Mouse (Mus musculus): ENCODE measurements at regions not wholly inside any gene's neighbourhood (a gene's known extent, or its start where the extent isn't known, plus 50 kb on each side); places are given as distances from the start of the nearest gene placed in this dataset.

DNA sequence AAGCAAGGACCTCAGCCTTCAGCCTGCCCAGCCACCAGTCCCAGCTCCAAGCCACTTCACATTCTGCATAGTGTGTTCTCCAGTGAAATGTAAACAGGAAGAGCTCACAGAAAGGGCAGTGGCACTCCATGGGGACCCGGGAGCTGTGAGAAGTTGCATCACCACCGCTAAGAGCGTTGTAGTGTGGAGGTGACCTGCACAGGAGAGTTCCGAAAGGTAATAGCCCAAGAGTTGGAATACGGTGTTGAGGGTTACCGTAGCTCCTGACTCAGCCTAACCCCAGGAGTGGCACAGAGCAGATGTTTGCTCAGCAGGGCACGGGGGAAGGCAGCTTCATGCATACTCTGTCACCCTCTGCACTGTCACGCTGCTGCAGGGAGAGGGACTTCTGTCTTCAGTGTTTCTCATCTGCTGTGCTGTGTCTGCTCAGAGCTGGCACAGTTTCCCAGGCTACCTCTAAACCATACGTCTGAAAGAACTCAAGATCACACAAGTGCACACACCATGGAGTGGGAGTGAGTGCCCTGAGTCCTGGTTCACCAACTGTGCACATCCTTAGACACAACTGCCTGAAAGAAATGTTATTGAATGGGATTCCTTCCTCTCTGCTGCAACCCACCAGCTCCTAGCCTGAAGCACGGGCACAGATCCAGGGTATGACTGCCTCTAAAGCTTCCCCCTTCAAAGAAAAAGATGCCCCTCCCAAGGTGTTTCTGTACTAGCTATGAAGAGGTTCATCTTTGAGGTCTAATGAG lies 218.1 kb upstream of the Ccdc122 start:
- peak overlapping the region; percentile 85 for H3K27ac ChIP-seq
- H3K27me3 ChIP-seq, result no peaks in the 10 kb centered on the region
- no peaks in the 10 kb centered on the region for H3K36me3 ChIP-seq
- H3K4me1 ChIP-seq, result peaks cover 30% of the 10 kb centered on the region
- H3K9me3 ChIP-seq, result no peaks in the 10 kb centered on the region
- H3K9ac ChIP-seq, result no peak overlapping the region
- peak overlapping the region; percentile 2; the same call in 1 of the 2 replicates for H3K4me2 ChIP-seq
- no peak overlapping the region for H3K4me3 ChIP-seq
- peak; percentile 74 for ATAC-seq (ENCODE audit: borderline replicate concordance, extremely low read depth, low FRiP score, low TSS enrichment)
- WGBS, result 27% methylated on average over 10 of the region's 10 CpGs

DNA sequence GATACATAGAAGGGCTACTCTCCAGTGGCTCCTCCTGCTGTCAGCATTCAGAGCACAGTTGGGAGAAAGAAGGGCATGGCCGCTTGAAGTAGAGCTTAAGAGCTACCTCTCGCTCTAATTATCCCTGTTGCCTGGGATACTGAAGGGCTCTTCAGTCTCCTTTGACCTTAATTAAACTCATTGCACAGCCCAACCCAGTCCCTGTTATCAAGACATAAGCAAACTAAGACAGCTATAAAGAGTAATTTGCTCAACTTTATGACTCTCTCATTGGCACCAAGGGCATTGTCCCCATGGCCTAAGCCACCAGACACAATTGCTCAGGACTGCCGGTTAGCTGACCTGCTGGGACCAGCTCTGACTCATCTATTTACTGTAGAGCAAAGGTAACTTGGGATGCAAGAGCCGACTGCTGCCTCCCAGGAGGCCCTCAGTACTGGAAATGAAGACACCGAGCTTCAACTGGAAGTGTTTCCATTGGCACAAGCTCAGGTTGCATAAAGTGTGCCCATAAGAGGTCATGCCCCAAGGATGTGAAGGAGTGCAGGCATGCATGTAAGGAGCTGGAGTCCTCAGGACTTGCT lies 219.3 kb upstream of the Ccdc122 start:
- H3K36me3 ChIP-seq, result no peaks in the 10 kb centered on the region
- 68% methylated on average over 5 of the region's 5 CpGs for WGBS
- no peaks in the 10 kb centered on the region for H3K9me3 ChIP-seq
- H3K4me3 ChIP-seq, result no peak overlapping the region
- no peaks in the 10 kb centered on the region for H3K27me3 ChIP-seq
- no peak overlapping the region for H3K9ac ChIP-seq
- H3K4me2 ChIP-seq, result no peak overlapping the region
- ATAC-seq (ENCODE audit: borderline replicate concordance, extremely low read depth, low FRiP score, low TSS enrichment), result no peak
- H3K27ac ChIP-seq, result peak overlapping the region; percentile 85
- H3K4me1 ChIP-seq, result peaks cover 33% of the 10 kb centered on the region

DNA sequence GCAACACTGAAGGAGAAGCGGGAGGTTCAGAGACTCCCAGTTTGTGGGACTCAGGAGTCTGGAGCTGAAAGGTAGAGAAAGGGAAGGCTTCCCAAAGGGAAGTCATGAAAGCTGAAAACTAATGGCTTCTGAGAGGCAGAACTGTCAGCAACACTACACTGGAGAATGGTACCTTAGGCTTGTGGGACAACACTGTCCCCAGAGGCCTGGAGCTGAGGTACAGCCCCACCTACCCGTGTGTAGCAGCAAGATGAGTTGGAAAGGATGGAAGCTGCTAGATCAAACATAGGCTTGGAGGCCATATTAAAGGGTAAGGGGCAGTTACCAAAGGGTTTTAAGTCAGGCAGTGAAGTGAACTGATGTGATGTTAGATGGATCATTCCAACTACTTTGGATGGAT lies 219.9 kb upstream of the Ccdc122 start:
- ATAC-seq (ENCODE audit: borderline replicate concordance, extremely low read depth, low FRiP score, low TSS enrichment), result no peak
- H3K36me3 ChIP-seq, result no peaks in the 10 kb centered on the region
- 87% methylated on average over 2 of the region's 2 CpGs for WGBS
- H3K27ac ChIP-seq, result 0 out of 2 replicates have a peak overlapping the region, but pooled peaks have one; percentile 85
- no peak overlapping the region for H3K9ac ChIP-seq
- H3K4me3 ChIP-seq, result no peak overlapping the region
- H3K4me2 ChIP-seq, result no peak overlapping the region
- peaks cover 39% of the 10 kb centered on the region for H3K4me1 ChIP-seq
- H3K27me3 ChIP-seq, result no peaks in the 10 kb centered on the region
- no peaks in the 10 kb centered on the region for H3K9me3 ChIP-seq

DNA sequence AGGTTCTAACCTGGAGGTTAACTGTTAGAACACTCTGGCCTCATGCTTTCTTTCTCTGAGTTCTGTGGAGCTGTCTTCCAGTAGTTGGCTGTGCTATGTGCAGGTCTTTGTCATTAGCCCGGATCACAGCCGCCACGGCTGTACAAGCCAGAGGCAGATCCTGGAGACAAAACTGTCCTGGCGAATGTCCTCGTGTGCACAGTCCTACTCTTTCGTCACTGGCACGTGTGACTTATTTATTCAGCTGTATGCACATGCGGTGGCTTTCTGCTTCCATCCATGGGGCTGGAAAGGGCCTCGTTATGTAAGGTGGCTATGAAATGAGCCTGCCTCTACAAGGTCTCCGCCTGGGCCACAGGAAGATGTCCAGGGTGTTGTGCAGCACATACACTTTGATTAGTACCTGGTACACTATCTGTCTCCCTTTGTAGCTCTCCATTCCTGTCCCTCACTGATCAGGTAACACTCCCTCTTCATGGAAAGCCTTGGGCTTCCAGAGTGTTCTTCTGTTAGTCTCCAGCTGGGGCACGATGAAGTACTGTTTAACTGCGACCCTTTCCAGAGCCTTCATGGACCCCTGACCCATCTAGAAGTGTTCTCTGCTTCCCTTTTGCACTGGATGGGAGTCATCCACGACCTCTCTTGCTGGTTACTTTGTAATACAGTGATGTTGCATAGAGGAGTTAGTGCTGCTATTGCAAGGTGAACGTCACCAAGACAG lies 224.3 kb upstream of the Ccdc122 start:
- no peak for ATAC-seq (ENCODE audit: borderline replicate concordance, extremely low read depth, low FRiP score, low TSS enrichment)
- Histone ChIP-seq H3K4me2 (no peak overlapping the region), H3K4me3 (no peak overlapping the region), H3K4me1 (peaks cover 24% of the 10 kb centered on the region), H3K9me3 (no peaks in the 10 kb centered on the region), H3K9ac (no peak overlapping the region), H3K36me3 (no peaks in the 10 kb centered on the region), H3K27me3 (no peaks in the 10 kb centered on the region), H3K27ac (no peak overlapping the region)
- WGBS, result 43% methylated on average over 14 of the region's 14 CpGs

DNA sequence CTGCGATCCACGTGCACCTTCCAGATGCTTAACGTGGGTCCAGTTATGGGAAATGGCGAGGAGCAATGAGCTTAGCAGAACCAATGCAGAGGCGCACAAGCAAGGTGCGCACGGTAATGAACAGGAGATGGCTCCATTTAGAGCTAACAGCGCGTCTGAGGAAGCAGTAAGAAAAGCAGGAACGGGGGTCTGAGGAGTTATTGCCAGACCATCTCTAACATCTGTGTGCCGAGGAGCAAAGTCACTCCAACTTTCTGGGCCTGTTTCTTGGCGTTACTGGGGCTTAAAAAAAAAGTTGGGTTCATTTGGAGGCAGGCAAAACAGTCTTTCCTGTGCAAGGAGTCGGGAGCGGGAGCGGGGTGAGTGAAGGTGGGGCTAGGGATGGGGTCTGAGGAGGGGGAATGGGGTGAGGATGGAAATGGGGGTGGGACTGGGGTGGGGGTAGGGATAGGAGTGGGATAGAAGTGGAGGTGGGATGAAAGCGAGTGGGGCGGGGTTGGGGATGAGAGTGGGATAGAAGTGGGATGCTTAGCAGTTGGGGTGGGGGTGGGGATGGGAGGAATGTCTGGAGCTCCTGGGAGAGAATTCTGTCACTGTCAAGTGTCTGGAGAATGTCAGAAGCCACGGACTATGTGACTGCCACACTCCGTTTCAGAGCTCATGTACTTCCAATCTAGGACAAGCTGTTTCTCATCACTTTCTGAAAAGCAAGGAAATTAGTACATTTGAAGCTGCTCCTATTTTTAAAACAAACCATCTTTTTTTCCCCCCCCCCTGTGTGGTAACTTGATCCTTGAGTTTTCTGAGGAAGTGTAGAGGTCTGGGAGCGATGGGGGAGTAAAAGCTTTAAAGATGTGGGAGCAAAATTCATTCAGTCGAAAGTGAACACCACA lies 225.6 kb upstream of the Ccdc122 start:
- H3K4me2 ChIP-seq, result peak overlapping the region; percentile 35
- 19% methylated on average over 21 of the region's 21 CpGs for WGBS

DNA sequence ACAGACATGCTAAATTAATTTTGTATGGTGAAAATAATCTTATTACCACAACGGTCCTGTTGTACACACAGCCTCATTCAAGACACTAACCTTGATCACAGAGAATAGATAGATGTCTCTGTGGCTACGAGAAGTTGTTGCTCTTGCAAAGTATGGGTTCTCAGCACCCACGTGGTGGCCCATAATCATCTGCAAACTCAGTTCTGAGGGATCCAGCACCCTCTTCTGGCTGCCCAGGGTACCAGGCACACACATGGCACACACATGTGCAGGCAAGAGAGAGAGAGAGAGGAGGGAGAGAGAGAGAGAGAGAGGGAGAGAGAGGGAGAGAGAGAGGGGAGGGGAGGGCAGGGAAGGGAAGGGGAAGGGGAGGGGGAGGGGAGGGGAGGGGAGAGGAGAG lies 226.5 kb upstream of the Ccdc122 start:
- Histone ChIP-seq H3K9me3 (no peaks in the 10 kb centered on the region), H3K27me3 (no peaks in the 10 kb centered on the region), H3K9ac (no peak overlapping the region), H3K36me3 (no peaks in the 10 kb centered on the region), H3K4me3 (no peak overlapping the region), H3K4me2 (no peak overlapping the region), H3K4me1 (peaks cover 26% of the 10 kb centered on the region), H3K27ac (no peak overlapping the region)
- no peak for ATAC-seq (ENCODE audit: borderline replicate concordance, extremely low read depth, low FRiP score, low TSS enrichment)
- WGBS, result 93% methylated on average over 3 of the region's 3 CpGs

More for the DNA sequence above, 225.6 kb upstream of the Ccdc122 start:
- Histone ChIP-seq H3K4me1 (peaks cover 20% of the 10 kb centered on the region), H3K36me3 (no peaks in the 10 kb centered on the region), H3K27ac (peak overlapping the region; percentile 61), H3K9ac (no peak overlapping the region), H3K4me3 (no peak overlapping the region), H3K27me3 (no peaks in the 10 kb centered on the region), H3K9me3 (no peaks in the 10 kb centered on the region)
- peak; percentile 83 for ATAC-seq (ENCODE audit: borderline replicate concordance, extremely low read depth, low FRiP score, low TSS enrichment)

DNA sequence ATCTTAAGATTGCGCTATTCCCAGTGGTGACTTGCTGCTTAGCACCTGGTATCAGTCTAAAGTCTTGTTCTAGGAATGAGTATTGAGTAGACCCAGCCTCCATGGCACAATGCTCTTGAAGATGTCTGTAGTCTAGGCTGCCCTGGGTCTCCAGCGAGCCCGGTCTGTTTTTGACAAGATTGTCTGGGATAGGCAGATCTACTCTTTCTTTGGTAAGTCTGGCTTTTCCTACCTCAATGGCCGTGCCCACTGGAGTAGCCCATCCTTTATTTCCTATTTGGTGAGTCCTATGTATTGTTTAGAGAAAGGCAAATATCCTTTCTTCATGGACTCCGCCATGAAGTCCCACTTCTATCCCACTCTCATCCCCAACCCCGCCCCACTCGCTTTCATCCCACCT lies 227.2 kb upstream of the Ccdc122 start:
- 96% methylated on average over 7 of the region's 7 CpGs for WGBS
- Histone ChIP-seq H3K9ac (no peak overlapping the region), H3K4me1 (peaks cover 32% of the 10 kb centered on the region), H3K9me3 (no peaks in the 10 kb centered on the region), H3K27me3 (no peaks in the 10 kb centered on the region), H3K4me3 (no peak overlapping the region), H3K4me2 (no peak overlapping the region), H3K36me3 (no peaks in the 10 kb centered on the region), H3K27ac (no peak overlapping the region)
- ATAC-seq (ENCODE audit: borderline replicate concordance, extremely low read depth, low FRiP score, low TSS enrichment), result no peak

DNA sequence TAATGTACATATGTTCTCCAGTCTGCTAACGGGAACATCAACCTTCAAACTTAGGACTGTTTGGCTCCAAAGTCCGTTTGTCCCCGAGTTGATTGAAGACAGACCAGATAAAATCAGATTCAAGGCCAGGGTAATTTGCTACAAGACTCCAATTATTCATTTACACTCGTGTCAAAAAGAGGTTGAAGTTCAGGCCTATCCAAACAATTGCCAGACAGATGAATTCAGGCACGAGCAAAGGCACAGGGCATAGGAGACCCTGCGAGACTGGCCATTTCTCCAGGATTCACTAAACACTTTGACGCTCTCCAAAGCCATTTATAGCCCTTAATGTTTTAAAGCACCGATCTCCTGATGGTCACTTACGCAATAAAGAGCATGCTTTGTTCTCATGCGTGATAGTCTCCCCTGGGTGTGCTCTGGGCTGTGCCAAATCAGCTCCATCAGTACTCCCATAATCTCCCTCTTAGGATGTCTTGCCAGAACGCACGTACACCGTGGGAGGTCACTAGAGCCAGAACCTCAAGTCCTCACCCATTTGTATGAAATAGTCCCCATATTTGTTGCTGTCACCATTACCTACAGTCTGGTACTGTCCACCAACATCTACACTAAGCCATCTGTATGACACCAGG lies 231.3 kb upstream of the Ccdc122 start:
- no peaks in the 10 kb centered on the region for H3K27me3 ChIP-seq
- H3K9me3 ChIP-seq, result no peaks in the 10 kb centered on the region
- 32% methylated on average over 13 of the region's 13 CpGs for WGBS
- peak overlapping the region; percentile 63 for H3K27ac ChIP-seq
- H3K4me3 ChIP-seq, result no peak overlapping the region
- no peak for ATAC-seq (ENCODE audit: borderline replicate concordance, extremely low read depth, low FRiP score, low TSS enrichment)
- H3K4me2 ChIP-seq, result no peak overlapping the region
- H3K4me1 ChIP-seq, result peaks cover 17% of the 10 kb centered on the region
- no peak overlapping the region for H3K9ac ChIP-seq
- no peaks in the 10 kb centered on the region for H3K36me3 ChIP-seq

DNA sequence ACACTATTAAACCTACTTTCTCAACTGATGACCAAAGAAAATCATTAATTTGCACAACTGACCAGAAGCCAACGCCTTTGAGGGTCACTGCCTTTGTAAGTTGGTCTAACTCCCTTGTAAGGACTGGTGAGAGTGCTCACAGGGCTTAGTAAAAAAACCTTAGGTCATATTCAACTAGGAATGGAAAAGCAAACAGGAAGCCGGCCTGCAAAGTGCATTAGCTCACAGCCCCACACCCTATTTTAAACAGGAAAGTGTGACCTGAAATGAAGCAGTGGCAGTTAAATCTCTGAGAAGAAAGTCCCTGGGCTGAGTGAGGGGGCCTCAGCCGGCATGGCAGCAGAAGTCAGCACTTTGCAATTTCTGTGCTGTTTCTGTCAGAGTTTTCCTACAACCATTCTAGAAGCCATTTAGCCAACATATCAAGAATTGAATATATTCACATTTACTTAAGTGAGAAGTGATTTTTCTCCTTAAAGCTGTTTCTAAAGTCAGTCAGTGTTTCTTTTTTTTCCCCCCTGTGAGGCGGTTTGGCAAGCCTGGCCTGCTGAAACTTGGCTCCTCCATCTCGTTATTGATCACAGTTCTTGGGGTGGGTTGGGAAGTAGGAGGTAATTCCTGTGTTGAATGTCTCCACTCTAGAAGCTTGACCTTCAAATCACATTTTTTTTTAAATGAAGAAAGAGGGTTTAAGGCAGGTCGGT lies 232.0 kb upstream of the Ccdc122 start:
- Histone ChIP-seq H3K9me3 (no peaks in the 10 kb centered on the region), H3K36me3 (no peaks in the 10 kb centered on the region), H3K4me3 (no peak overlapping the region), H3K4me1 (peaks cover 17% of the 10 kb centered on the region), H3K27ac (peak overlapping the region; percentile 63), H3K4me2 (no peak overlapping the region), H3K27me3 (no peaks in the 10 kb centered on the region), H3K9ac (no peak overlapping the region)
- ATAC-seq (ENCODE audit: borderline replicate concordance, extremely low read depth, low FRiP score, low TSS enrichment), result no peak
- 16% methylated on average over 6 of the region's 6 CpGs for WGBS

DNA sequence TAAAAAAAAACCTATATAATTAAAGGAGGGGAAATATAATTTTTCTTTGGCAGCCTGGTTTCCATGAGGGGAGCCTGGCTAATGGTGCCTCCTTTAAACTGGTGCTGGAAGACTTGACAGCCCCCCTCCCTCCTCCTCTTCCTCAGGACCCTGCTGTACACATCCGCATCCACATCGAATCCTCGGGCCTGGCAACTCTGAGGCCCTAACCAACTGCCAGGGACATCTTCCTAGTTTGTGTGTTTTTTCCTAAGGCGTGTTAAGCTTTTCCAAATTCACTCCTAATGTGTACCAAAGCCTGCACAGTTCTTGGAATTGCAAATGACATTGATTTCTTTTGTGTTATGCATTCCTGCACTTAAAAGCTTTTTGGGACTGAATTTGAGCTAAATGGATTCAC lies 236.4 kb upstream of the Ccdc122 start:
- no peak for ATAC-seq (ENCODE audit: borderline replicate concordance, extremely low read depth, low FRiP score, low TSS enrichment)

DNA sequence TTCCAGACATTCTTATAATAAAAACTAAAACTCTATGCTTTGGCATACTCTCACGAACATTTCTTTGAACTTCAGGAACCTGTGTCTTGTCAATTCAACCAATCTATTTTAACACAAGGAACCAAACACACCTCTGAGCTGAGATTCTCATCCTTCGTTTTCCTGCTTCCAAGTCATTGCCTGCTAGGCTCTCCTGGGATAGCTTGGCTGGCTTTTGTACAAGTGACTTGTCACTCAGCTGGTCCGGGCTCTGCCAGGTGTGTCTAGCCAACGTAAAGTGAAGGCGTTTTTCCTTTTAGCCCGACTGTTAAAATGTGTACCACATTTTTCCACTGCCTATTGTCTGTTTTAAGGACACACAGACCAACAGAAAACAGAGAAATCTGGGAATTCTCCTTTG lies 236.8 kb upstream of the Ccdc122 start:
- WGBS, result 62% methylated on average over 6 of the region's 6 CpGs
- H3K9ac ChIP-seq, result no peak overlapping the region
- no peak for ATAC-seq (ENCODE audit: borderline replicate concordance, extremely low read depth, low FRiP score, low TSS enrichment)

More for the DNA sequence above, 236.4 kb upstream of the Ccdc122 start:
- H3K9me3 ChIP-seq, result no peaks in the 10 kb centered on the region
- H3K4me2 ChIP-seq, result no peak overlapping the region
- WGBS, result 52% methylated on average over 4 of the region's 4 CpGs
- H3K4me1 ChIP-seq, result peaks cover 18% of the 10 kb centered on the region
- no peak overlapping the region for H3K9ac ChIP-seq
- H3K27ac ChIP-seq, result no peak overlapping the region
- no peaks in the 10 kb centered on the region for H3K36me3 ChIP-seq
- H3K27me3 ChIP-seq, result no peaks in the 10 kb centered on the region
- H3K4me3 ChIP-seq, result no peak overlapping the region

More for the DNA sequence above, 236.8 kb upstream of the Ccdc122 start:
- Histone ChIP-seq H3K4me1 (peaks cover 14% of the 10 kb centered on the region), H3K27me3 (no peaks in the 10 kb centered on the region), H3K4me2 (no peak overlapping the region), H3K36me3 (no peaks in the 10 kb centered on the region), H3K4me3 (no peak overlapping the region), H3K9me3 (no peaks in the 10 kb centered on the region), H3K27ac (no peak overlapping the region)

Data from lung, embryonic 15.5 days (tissue).